Mouse (Mus musculus) left cerebral cortex, postnatal 10 days (tissue): Measurements from ENCODE around the gene 5730596B20Rik. TPM values are rescaled to one million over a fixed set of nuclear protein-coding genes. Genes with fewer than 3 reads are reported as not detected.

Experiments
- DNase-seq, 2 experiments: peaks; one replicate each; pipeline ENCODE4 v3.0.0; 2021 to 2022; ENCODE audit warnings: low spot score in 2 of 2, mixed read lengths in 1 of 2; ENCODE audit errors: extremely low spot score in 1 of 2
- intact Hi-C: fragments of 180-260 bp; cut with DNase I; formaldehyde crosslinking; loops from one replicate; pipeline ENCODE4 v1.15.1; 2025
- total RNA-seq, 2 experiments: library from RNA; stranded (reverse); gene quantifications; 2 replicates each; pipeline ENCODE4 v1.2.3; 2021

Gene 5730596B20Rik
- total RNA-seq, 2 experiments from 2014 or later = not detected

DNA sequence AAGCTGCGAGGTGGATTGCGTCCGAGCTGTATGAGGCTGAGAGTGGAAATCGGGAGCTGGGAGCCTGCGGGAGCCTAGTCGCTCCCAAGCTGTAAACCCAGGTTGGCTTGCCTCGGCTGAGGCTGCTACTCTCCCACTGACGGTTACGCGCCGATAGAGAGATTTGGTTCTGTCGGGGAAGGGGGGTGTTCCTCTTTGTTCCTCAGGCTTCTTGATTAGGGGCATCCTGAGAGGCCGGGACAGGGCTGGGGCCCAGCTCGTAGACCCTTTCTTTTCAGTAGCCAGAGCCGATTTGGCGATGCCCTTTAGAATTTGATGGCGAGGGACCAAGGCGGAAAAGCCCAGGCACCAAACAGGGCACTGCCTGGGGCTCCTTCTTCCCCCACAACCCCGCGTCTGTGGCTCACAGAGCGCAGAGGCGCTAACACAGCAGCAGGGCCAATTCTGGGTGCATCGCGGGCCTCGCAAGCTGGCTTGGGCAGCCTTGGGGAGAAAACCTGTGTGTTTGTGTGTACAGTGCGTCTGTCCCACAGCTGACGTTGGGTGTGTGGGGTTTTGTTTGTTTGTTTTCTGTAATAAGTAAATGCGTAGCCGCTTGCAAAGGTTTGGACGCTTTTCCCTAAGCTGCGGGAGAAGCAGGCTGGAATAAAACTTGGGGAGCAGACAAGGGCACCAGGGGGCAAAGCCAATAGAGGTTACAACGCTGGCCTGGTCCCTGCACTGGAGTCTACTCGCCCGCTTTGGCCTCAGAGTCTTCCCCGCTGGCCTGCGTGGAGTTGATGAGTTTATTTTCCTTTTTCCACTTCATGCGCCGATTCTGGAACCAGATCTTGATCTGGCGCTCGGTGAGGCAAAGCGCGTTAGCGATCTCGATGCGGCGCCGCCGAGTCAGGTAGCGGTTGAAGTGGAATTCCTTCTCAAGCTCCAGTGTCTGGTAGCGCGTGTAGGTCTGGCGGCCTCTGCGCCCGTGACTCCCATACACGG is 28.6 kb downstream of the 5730596B20Rik start:
- DNase-seq = no peak
- intact Hi-C loops = no loop called here

DNA sequence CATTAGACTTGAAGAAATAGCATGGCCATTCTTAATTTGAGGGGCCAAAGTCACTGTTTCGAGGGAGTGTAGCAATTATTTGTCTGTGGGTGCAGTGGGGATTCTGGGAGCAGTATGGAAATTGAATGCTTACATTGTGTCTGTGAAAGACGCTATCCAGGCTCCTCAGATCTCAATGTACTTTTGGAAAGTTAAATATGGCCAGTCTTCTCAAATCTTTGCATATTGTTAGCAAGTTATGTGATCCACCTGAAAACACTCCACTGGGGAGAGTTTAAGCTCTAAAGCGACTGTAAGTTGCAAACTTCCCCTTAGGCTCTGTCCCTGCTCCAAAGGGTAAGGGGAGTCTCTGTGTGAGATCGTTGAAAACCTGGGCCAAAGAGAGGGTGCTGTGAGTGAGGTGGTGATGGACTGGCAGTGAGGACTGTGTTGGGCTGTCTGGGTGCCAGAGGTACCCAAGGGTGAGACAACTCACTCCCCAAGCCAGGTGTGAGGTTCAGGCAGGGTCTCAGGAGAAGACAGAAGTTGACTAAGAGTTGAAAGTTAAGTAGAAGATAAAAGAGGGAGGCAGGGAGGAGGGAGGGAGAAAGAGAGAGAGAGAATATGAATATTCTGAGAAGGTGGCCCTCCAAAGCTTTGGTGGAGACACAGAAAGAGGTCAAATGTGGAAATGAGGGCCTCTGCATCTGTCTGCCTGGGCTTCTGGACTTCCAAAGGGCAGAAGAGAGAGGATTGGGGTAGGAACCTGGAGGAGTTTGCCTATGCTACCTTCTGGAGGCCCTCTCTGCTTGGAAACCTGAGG is 29.8 kb downstream of the 5730596B20Rik start:
- intact Hi-C loops = no loop called here
- no peak for DNase-seq

DNA sequence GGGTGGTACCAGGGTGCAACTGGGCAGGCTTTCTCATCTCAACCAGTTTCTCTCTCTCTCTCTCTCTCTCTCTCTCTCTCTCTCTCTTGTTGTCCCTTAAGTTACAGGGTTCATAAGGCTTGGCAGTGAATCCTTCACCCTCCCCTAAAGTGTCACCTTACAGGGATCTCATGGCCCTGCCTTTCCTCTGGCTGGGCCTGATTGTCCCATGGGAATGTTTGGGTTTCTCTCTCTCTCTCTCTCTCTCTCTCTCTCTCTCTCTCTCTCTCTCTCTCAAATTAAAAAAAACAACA is 30.3 kb downstream of the 5730596B20Rik start:
- no peak for DNase-seq
- intact Hi-C loops = no loop called here

DNA sequence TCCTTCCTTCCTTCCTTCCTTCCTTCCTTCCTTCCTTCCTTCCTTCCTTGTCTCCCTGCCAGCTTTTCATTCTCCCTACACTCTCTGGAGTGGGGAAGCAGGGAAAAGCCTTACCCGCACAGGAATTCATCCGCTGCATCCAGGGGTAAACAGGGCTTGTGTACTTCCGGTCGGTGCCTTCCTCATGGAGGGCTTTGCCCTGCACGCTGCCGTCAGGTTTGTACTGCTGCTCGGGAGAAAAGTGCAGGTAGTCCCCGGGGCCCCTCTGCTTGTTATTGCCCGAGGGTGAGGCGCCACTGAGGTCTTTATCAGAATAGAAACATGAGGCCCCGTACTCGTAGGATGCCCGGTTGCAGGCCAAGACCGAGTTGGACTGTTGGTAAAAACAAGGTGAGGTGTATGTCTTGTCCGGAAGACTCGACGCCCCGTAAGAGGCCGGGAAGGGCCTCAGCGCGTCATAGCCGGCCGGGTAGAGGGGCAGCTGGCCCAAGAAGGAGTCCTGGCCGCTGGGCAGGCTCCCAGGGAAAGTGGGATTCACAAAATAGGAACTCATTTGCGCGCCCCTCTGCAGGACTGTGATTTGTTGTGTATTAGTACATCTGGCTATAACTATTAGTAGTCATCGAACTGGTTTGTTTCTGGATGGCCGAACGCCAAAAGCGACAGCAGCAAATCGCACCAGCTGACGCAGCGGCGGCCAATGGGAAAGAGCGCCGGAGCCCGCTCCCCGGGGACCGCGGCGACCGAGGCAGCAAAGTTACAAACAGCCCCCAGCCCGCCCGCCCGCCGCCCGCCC is 31.0 kb downstream of the 5730596B20Rik start, which contains the start of gene Hoxa6:
Gene Hoxa6 (minus strand): TSS at position 651 of the 796 bp plus-strand sequence.
- DNase-seq = no peak
- intact Hi-C loops = no loop called here

DNA sequence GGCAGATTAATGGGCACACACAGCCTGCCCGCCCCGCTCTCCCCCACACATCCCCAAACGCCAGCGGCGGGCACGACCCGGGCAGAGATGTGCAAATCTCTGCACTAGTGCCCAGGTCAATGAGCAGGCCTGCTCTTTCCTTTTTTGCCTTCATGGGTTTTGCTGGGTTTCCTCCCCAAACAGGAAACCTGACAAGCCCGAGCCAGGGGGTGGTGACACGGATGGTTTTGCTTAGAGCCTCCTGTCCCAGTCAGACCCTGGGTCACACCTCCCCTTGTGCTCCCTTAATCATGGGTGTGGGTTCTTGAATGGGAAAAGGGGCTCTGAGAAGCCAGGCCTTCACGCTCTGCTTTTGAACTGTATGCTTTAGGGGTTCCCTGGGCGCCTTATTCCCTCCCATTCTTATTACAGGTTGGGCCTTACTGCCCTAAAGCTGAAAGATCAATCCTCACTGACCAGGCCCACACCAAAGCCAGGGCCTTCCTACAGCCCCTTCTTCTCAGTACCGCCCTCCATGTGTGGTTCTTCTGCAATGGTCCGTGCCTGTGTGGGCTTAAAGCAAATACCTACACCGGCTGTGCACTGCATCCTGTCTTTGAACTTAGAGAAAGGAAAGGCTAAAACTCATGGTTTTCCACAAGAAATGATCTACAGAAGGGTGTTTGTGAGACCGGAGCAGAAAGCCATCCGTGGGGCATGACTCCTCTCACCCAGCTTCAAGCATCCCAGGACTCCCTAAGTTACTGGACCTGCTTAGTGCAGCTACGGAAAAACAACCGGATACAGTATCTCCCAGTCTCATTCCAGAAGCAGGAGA is 31.8 kb downstream of the 5730596B20Rik start:
- DNase-seq = no peak

DNA sequence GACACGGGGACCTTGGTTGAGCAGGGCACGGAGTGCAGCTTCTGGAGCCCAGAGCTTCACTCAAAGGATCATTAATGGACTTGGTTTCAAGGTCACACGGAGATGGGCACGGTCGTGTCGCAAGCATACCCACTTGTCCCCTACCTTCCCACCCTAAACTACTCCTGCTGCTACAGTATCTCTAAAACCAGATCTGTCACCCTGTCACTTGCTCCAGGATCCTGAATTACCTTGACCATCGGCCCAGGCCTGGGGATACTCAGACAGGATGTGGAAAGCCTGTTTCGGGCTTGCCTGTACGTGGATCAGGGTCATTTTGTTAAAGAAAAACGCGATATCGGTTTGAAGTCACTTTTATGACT is 32.4 kb downstream of the 5730596B20Rik start:
- intact Hi-C loops = no loop called here

More for the DNA sequence above, 31.8 kb downstream of the 5730596B20Rik start:
- intact Hi-C loops = no loop called here

DNA sequence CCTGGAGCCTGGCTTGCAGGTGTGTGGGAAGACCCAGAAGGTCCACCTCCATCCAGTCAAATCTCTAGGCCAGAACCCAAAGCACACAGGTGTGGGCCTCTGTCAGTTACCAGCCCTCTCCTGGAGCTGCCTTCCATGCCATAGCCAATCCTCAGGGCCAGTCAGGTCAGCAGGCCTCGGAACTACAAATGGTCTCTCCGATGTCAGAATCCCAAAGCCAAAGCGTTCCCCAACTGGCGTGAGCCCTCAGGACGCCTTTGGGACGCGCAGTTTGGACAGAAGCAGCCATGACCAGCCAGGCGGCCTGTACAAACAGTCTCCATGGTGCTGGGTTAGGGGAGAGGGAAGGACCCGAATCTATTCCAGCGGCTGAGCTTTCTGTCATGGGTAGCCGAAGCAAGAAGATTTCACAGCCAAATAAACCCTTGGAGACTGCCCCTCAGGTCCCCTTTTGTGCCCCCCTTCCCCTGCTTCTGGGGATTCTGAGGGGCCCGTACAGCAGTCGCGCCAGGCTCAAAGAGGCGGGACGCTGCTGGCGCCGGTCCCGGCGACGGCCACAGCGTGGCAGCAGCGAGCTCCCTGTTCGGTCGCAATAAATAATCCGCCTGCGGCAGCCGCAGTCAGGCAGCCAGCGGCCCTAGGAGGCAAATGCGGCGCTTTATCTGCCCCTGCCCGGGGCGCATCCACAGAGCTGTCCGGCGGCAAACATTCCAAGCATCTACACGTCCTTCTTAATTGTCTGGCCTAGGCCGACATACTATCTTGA is 34.1 kb downstream of the 5730596B20Rik start:
- intact Hi-C loops = no loop called here
- peak in 1 of 2 experiments; percentile 72 for DNase-seq

More for the DNA sequence above, 32.4 kb downstream of the 5730596B20Rik start:
- no peak for DNase-seq

DNA sequence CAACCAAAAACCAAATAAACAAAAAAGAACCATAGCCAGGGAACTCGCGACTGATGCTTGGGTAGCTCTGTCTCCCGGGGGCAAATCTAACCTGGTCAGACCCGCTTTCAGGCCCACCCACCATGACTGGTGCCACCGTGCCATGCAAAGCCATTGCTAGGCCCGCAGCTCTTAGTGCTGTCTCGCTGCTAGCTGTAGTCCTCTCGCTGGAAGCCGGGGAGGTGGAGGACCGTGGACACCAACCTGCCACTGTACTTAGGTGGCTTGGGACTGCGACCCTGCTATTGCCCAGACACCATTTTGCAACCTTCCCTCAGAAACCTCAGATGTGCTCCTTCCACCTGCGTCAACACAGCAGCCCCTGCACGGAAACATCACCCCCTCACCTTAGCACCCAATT is 34.7 kb downstream of the 5730596B20Rik start:
- DNase-seq = no peak
- intact Hi-C loops = no loop called here

DNA sequence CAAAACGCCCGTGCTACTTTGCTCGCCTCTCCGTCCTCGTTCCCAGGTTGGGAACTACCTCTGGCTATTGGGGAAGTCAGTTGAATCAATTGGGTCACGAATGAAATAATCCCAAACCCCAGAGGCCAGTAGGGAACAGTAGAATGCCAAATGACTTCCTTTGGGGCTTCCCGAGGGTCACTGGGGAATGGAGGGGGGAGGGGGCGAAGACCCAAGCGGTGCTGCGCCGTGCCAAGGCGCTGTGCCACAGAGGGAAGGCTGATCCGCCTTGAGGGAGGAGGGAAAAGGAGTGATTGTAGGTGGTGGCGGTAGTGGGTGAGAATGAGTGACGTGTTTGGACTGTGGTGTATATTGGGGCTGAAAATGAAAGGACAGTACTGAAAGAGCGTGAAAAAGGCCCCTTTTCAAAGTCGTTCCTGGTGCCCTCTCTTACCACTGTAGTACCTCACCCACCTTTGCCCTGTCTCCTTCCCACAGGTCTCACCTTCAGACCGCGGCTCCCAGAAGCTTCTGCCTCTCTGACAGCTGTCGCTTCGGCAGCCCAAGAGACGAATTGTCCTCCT is 35.3 kb downstream of the 5730596B20Rik start:
- intact Hi-C loops = no loop called here
- no peak for DNase-seq

DNA sequence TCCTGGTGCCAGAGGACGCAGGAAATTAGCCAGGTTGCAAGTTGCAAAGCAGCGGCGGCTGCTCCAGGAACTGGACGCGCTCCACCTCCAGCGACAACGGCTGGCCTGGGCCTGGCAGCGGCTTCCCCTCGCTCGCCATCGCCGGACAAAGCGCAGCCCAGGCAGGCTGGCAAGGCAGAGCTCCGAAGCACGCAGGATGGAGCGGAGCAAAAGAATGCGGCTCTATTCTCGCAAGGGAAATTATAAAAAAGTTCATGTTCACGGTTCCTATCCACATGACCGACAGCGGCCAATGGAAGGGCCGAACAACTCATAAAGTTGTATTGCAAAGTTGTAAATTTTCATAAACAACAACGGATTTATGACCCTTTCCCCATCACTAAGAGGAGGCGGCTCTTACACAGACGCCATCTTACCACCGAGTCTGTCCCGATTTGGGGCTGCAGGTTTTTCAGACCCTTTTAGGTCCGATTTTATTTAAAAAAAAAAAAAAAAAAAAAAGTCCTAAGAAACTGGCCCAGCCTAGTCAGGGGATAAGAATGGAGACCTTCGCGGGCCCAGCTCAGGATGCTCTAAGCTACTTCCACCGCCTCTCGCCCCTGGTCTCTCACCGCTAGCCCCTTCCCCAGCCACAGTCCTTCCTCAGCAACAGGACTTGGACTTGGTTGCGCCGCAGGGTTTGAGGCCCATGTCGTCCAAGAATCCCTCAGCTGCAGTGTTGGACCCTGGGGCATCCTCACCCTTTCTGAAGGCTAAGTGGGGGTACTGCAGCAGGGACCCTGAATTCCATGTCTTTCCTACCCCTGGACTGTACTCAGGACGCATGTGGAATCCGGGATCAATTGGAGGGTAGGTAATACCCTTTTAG is 36.1 kb downstream of the 5730596B20Rik start, which contains the start of the genes Hoxa3 and Gm28308:
Gene Hoxa3 (minus strand): TSS at position 218 of the 868 bp plus-strand sequence.
Gene Gm28308 (minus strand): TSS at position 221 of the 868 bp plus-strand sequence.
- intact Hi-C loops = no loop called here
- DNase-seq = no peak

DNA sequence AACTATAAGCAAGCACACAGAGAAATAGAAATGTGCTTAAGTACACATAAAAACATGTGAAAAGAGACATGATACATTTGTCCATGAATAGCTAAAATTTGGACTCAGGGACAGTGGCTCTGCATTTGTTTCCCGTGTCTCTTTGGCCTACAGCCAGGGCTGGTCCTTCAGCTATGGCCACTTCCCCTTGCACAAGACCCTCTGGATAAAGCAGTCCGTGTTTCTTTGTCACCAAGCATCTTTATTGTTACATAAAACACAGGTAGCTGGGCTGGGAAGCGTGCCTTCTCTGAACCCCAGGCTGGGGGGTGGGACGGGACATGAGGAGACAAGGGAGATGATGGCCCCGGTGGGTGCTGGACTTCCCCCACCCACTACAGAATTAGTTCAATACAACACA is 37.0 kb downstream of the 5730596B20Rik start:
- no peak for DNase-seq
- intact Hi-C loops = no loop called here

DNA sequence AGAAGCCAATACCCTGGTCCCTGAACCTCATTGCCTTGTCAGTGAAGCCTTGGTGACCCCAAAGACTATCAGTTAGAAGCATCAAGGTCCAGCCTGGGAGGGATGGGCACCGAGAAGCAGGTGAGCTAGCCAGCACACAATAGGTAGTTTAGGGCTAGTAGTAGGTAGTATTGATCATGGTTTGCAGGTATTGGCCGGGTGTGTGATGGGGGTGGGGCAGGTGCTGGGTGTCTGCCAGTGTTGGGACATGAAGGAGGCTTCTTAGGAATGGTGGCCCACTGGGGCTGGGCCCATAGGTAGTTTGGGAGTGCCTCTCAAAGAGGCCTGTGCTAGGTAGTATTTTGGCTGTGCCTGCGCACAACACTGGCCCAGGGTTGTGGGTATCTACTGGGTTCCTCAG is 37.8 kb downstream of the 5730596B20Rik start:
- DNase-seq = no peak
- intact Hi-C loops = loop anchor here (5.0 kb wide), 1 partner anchor 1033 kb away; no protein-coding TSS in a partner anchor

DNA sequence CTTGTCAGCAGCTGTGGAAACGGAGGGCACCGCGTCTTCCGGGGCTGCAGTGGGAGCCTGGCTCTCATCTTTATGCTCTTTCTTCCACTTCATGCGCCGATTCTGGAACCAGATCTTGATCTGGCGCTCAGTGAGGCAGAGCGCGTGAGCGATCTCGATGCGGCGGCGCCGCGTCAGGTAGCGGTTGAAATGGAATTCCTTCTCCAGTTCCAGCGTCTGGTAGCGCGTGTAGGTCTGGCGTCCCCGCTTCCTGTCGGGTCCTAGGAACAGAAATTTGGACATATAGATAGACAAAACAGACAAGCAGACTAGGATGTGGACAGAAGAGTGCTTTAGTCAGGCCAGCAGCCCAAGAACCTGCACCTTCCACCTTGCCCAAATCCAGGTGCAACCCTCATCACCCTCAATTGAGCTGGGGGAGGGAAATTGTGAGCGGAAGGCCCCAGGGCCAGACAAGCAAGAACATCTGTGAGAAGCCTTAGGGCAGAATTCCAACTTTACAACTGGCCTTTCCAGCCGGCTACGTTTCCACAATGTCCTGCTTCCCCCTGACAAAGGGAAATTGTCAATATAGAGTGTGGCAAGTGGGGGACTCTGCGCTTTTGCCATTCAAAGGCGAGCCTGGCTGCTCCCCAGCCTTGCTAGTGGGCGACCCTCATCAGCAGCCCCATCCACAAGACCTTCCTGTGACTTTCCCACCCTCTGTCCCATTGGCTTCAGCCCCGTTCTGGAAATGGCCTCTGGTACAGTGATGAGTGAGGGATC is 38.7 kb downstream of the 5730596B20Rik start:
- intact Hi-C loops = loop anchor here (5.0 kb wide), 1 partner anchor 1034 kb away; no protein-coding TSS in a partner anchor
- no peak for DNase-seq

DNA sequence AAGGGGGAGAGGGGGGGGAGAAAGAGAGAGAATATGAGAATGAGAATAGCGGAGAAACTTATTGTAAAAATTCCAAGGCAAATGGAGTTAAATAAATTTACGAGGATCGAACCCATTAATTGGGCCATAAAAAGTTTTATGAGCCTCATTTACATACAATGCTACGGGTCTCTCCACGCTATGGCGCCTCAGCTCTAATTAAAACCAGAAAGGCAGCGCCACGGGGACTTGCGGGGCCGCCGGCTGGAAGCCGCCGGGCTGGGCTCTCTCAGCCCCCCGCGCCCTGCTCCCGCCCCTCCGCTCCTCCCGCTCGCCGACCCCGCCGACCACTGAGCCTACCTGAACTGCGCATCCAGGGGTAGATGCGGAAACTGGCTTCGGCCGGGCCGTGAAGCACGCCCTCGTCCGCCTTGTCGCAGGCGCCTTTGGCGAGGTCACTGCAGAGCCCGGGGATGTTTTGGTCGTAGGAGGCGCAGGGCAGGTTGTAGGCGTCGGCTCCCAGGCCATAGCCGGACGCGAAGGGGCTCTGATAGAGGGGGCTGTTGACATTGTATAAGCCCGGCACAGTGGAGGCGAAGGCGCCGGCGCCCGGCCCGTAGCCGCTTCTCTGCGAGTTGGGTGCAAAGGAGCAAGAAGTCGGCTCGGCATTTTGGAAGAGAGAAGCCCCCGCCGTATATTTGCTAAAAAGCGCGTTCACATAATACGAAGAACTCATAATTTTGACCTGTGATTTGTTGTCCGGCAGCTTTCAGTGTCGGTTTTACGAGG is 39.6 kb downstream of the 5730596B20Rik start:
- intact Hi-C loops = loop anchor here (5.0 kb wide), 1 partner anchor 1035 kb away; no protein-coding TSS in a partner anchor

DNA sequence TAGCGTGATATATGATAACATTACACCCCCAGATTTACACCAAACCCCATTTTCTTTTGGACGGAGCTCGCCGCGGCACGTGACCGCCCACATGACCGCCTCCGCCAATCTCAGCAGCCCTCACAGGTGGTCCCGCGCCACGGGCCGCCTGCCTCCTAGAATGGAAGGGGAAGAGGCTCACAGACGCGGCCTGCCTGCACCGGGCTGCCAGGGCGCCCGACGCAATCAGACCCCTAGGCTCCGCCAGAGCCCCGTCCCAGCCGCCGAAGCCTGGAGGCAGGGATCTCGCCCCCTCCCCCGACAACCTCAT is 40.1 kb downstream of the 5730596B20Rik start:
- intact Hi-C loops = loop anchor here (5.0 kb wide), 1 partner anchor 1035 kb away; no protein-coding TSS in a partner anchor
- DNase-seq = no peak

More for the DNA sequence above, 39.6 kb downstream of the 5730596B20Rik start:
- no peak for DNase-seq
